Comparison of ENCODE assay signal across 8 mouse cellular contexts in the genomic region with DNA sequence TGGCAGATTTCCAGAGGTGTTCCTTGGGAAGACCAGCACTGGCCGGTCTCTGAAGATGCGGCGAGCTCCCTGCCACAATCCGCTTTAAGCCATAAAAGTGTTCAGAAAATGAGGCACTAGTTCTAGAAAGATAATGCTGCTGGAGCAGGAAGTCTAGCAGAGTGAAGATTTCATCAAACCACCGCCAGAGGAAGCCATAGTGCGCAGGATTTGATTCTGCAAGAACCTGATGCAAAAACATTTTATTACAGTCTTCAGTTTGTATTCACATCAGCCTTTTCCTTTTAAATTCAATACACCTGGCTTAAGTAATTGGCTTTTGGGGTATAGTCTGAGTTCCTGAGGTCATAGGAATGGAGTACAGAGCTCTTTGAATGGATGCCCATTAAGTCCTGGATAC. TPM values are rescaled to one million over a fixed set of nuclear protein-coding genes. Genes with fewer than 3 reads are reported as not detected.
DNase-seq lines count a peak whose midpoint lies in the region; ATAC-seq lines count a peak whose summit lies in the region.

No protein-coding gene starts in this region.

- no peak overlapping the region for H3K27ac ChIP-seq in neural tube, embryonic 11.5 days (ENCODE audit: low read depth, low read length)
- H3K27ac ChIP-seq in forebrain, embryonic 16.5 days (ENCODE audit: low read length), result no peak overlapping the region
- peak overlapping the region; percentile 93 for H3K27ac ChIP-seq in liver, embryonic 13.5 days

- H3K4me1 ChIP-seq in neural tube, embryonic 11.5 days (ENCODE audit: control insufficient read depth, insufficient read depth, low read length), result peaks cover 11% of the 10 kb centered on the region
- H3K4me1 ChIP-seq in forebrain, embryonic 16.5 days (replicated peaks; ENCODE audit: control insufficient read depth, insufficient read depth, low read length), result peaks cover 32% of the 10 kb centered on the region
- H3K4me1 ChIP-seq in liver, embryonic 13.5 days (replicated peaks), result peaks cover 64% of the 10 kb centered on the region

- peak overlapping the region; percentile 73; the same call in 1 of the 2 replicates for H3K4me3 ChIP-seq in neural tube, embryonic 11.5 days (ENCODE audit: low read depth, low read length)
- peak overlapping the region; percentile 79 for H3K4me3 ChIP-seq in forebrain, embryonic 16.5 days (replicated peaks; ENCODE audit: low read length)
- H3K4me3 ChIP-seq in liver, embryonic 13.5 days (replicated peaks), result peak overlapping the region; percentile 77

- no peaks in the 10 kb centered on the region for H3K9me3 ChIP-seq in neural tube, embryonic 11.5 days (ENCODE audit: control insufficient read depth, low read length)
- no peaks in the 10 kb centered on the region for H3K9me3 ChIP-seq in forebrain, embryonic 16.5 days (ENCODE audit: control insufficient read depth, low read length)
- no peaks in the 10 kb centered on the region for H3K9me3 ChIP-seq in liver, embryonic 13.5 days (replicated peaks)

- H3K36me3 ChIP-seq in neural tube, embryonic 11.5 days (ENCODE audit: control insufficient read depth, insufficient read depth, low read length), result no peaks in the 10 kb centered on the region; the same call in 1 of the 2 replicates
- H3K36me3 ChIP-seq in forebrain, embryonic 16.5 days (ENCODE audit: control insufficient read depth, insufficient read depth), result peaks cover 8% of the 10 kb centered on the region; the same call in 1 of the 2 replicates
- H3K36me3 ChIP-seq in liver, embryonic 13.5 days, result peaks cover 41% of the 10 kb centered on the region

- 69% methylated on average over 6 of the region's 6 CpGs for WGBS in neural tube, embryonic 11.5 days
- 80% methylated on average over 6 of the region's 6 CpGs for WGBS in forebrain, embryonic 16.5 days
- 41% methylated on average over 6 of the region's 6 CpGs for WGBS in liver, embryonic 13.5 days (ENCODE audit: insufficient replicate concordance)

- no peak overlapping the region for H3K9ac ChIP-seq in neural tube, embryonic 11.5 days (ENCODE audit: low read length)
- H3K9ac ChIP-seq in forebrain, embryonic 16.5 days (replicated peaks; ENCODE audit: low read depth, low read length), result no peak overlapping the region; the same call in 1 of the 2 replicates
- H3K9ac ChIP-seq in liver, embryonic 13.5 days, result peak overlapping the region; percentile 90

- no peak for DNase-seq in neural tube, embryonic 11.5 days (ENCODE audit: low spot score)
- DNase-seq in neural tube, embryonic 10.5 days (ENCODE audit: extremely low spot score, low spot score), result no peak
- no peak for DNase-seq in liver, embryonic 13.5 days
- no peak for DNase-seq in cerebellum, postnatal 25 days
- no peak for DNase-seq in testis, postnatal 10 days (ENCODE audit: low spot score)
- DNase-seq in right cerebral cortex, adult 18-20 months, result no peak

- no peak for ATAC-seq in neural tube, embryonic 11.5 days (ENCODE audit: insufficient read depth, low FRiP score, low TSS enrichment)
- no peak for ATAC-seq in forebrain, embryonic 16.5 days
- ATAC-seq in liver, embryonic 13.5 days (ENCODE audit: low read depth), result no peak
- ATAC-seq in frontal cortex, adult (ENCODE audit: low TSS enrichment), result no peak

- no peaks in the 10 kb centered on the region for H3K27me3 ChIP-seq in neural tube, embryonic 11.5 days (ENCODE audit: control insufficient read depth, insufficient read depth, low read length)
- H3K27me3 ChIP-seq in forebrain, embryonic 16.5 days (replicated peaks; ENCODE audit: control insufficient read depth, insufficient read depth, low read length), result no peaks in the 10 kb centered on the region
- H3K27me3 ChIP-seq in liver, embryonic 13.5 days, result no peaks in the 10 kb centered on the region

- H3K4me2 ChIP-seq in neural tube, embryonic 11.5 days (ENCODE audit: low read depth), result peak overlapping the region; percentile 80
- H3K4me2 ChIP-seq in forebrain, embryonic 16.5 days (ENCODE audit: low read length), result peak overlapping the region; percentile 87
- H3K4me2 ChIP-seq in liver, embryonic 13.5 days, result peak overlapping the region; percentile 92

RNA-seq across cellular contexts. Expression of a gene that starts 1.0 kb away (rescaled TPM):
- polyA plus RNA-seq in neural tube, embryonic 11.5 days (2014; fragmentation: Nextera tagmentation; extraction: Ambion mirVana), result 134 and 137 TPM in 2 replicates
- polyA plus RNA-seq in forebrain, embryonic 16.5 days (2015; fragmentation: Nextera tagmentation; extraction: Ambion mirVana), result 122 and 125 TPM in 2 replicates
- 19.3 and 25.5 TPM in 2 replicates for polyA plus RNA-seq in liver, embryonic 13.5 days (2015; fragmentation: Nextera tagmentation; extraction: Ambion mirVana)

RNA-seq across cellular contexts. Expression of a gene that starts 4.6 kb away (rescaled TPM):
- polyA plus RNA-seq in neural tube, embryonic 11.5 days (2014; fragmentation: Nextera tagmentation; extraction: Ambion mirVana), result 17.0 and 17.9 TPM in 2 replicates
- polyA plus RNA-seq in forebrain, embryonic 16.5 days (2015; fragmentation: Nextera tagmentation; extraction: Ambion mirVana), result 19.1 and 22.5 TPM in 2 replicates
- polyA plus RNA-seq in liver, embryonic 13.5 days (2015; fragmentation: Nextera tagmentation; extraction: Ambion mirVana), result 5.5 and 7.7 TPM in 2 replicates

RNA-seq across cellular contexts. Expression of a gene that starts 11.3 kb away (rescaled TPM):
- 0.82 and 1.1 TPM in 2 replicates for polyA plus RNA-seq in neural tube, embryonic 11.5 days (2014; fragmentation: Nextera tagmentation; extraction: Ambion mirVana)
- polyA plus RNA-seq in forebrain, embryonic 16.5 days (2015; fragmentation: Nextera tagmentation; extraction: Ambion mirVana), result not detected in 2 replicates
- 21.6 and 24.7 TPM in 2 replicates for polyA plus RNA-seq in liver, embryonic 13.5 days (2015; fragmentation: Nextera tagmentation; extraction: Ambion mirVana)

Comparison
In these comparisons a context has a peak if more than half of its experiments do, and no peak if none do; other contexts are left out.
1. RNA of a gene that starts 11.3 kb away (polyA plus RNA-seq): 21.6 to 24.7 TPM in liver, embryonic 13.5 days; 0.82 to 1.1 TPM in neural tube, embryonic 11.5 days and not detected in forebrain, embryonic 16.5 days; every median in the first group is over 10 times any median in the second.
2. Peak in every context shown above with its lines, with median percentiles within 50 percentile points of each other: H3K4me2 ChIP-seq and H3K4me3 ChIP-seq.